Mouse (Mus musculus) kidney, adult 2 months (tissue): ENCODE data around the gene Nmt1.

ENCODE experiments used
- CTCF ChIP-seq: fragments of 200-500 bp; conservative IDR thresholded peaks from 2 replicates; pipeline ENCODE4 v1.5.1; 2011; ENCODE audit warnings: low read depth, mild to moderate bottlenecking, control low read depth, low read length, moderate library complexity, mixed read lengths; ENCODE audit not compliant: insufficient read depth, insufficient read length
- POLR2A ChIP-seq: fragments of 200-500 bp; IDR thresholded peaks from one replicate; pipeline ENCODE4 v1.6.1; 2011; ENCODE audit warnings: low read depth, low read length, control low read depth

DNA sequence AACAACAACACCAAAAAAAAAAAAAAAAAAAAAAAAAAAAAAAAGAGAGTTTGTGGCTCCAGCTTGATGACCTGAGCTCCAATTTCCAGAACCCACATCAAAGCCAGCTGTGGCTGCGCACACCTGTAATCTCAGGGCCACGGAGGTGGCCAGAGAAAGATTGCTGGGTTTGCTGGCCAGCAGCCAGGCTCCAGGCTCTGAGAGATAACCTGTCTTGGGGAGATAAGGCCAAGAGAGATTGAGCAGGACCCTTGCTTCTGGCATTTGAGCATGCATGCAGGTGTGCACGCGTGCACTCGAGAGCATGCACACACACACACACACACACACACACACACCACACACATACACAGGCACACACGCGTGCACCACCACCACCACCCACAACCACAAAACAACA lies 65.3 kb downstream of the Nmt1 start:
- no peak for TF ChIP-seq CTCF
- no peak for TF ChIP-seq POLR2A
